Mouse (Mus musculus) gastrocnemius, adult 2 months (tissue): Measurements from ENCODE around the gene Pdzk1. TPM values are rescaled to one million over a fixed set of nuclear protein-coding genes. Genes with fewer than 3 reads are reported as not detected.

Experiments used
- DNase-seq: peaks from one replicate; pipeline ENCODE4 v3.0.0; 2022
- H3K27ac ChIP-seq: fragments of 200-600 bp; 2 replicates; pipeline ENCODE4 v1.8.1; 2022; ENCODE audit warnings: mild to moderate bottlenecking
- H3K4me3 ChIP-seq: fragments of 200-600 bp; 2 replicates; pipeline ENCODE4 v1.8.1; 2022; ENCODE audit warnings: mild to moderate bottlenecking, moderate library complexity
- CTCF ChIP-seq: fragments of 200-600 bp; IDR thresholded peaks from 2 replicates; pipeline ENCODE4 v1.8.1; 2022; ENCODE audit warnings: antibody characterized with exemption, mild to moderate bottlenecking, moderate library complexity
- intact Hi-C: fragments of 180-260 bp; cut with DNase I; formaldehyde crosslinking; loops from one replicate; pipeline ENCODE4 v1.15.1; 2025
- total RNA-seq, 2 experiments: library from RNA; stranded (reverse); gene quantifications; 2 replicates each; pipeline ENCODE4 v1.2.3; 2021

Pdzk1 gene
- total RNA-seq, 2 experiments from 2014 or later = not detected

DNA sequence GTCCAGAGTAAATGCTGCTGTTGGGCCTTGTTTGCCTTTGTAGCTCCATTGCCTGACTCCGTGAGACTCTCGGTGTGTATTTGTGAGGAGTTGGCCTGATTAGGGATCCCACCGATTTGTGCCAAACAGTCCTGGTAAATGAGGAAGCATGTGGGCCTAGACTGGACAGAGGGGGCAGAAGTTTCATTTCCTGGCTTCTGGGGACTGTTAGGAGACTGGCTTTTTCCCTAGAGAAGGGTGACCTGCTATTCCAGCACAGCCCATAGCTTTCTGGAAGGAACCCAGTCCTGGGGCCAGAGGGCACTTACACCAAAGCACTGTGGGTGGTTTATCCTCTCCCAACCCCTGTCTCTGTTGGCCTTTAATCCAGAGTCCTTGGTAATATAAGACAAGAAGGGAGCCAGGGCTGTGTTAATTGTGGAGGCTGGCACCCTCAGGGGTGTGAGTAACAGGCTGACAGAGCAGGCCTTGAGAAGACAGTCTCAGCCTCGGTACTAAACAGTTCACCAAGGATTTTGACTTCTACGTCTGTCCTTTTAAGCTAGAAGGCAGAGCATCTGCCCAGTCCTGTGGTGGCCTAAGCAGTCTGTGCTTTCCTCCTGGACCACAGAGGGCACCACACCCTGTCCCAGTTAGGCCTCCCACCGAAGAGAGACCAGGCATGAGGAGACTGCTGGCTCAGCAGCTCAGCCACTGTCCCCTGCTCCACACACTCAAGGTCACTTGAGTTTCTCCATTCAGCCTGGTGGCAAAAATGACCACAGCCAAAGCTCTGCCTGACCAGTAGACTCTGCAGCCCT is 8.8 kb upstream of the Pdzk1 start:
- DNase-seq = no peak
- no peak overlapping the region for H3K27ac ChIP-seq
- intact Hi-C loops = no loop called here
- no peak overlapping the region for H3K4me3 ChIP-seq
- no peak for TF ChIP-seq CTCF

- Histone ChIP-seq H3K27ac (no peak overlapping the region), H3K4me3 (no peak overlapping the region)
- no peak for DNase-seq
- intact Hi-C loops = no loop called here
- no peak for TF ChIP-seq CTCF
Observed at GRCm38 (mm10) chr3:96821581-96821980, 7.5 kb upstream of the Pdzk1 start.

DNA sequence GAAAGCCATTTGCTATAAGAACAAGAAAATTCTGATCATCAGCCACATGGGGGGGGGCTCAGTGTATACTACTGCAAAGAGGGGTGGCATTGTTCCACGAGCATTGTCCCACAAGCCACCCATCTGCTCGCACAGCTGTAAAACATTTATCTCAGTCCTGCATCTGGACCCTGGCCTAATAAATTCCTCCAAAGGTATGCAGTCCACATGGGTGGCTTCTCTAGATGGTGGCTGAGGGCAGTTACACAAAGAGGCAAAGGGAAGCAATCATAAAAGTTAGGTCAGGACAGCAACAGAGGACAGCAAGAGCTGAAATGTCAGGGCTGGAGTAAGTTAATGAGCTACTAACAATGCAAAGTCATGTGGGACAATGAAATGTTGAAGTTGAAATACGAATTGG is 5.4 kb upstream of the Pdzk1 start:
- intact Hi-C loops = no loop called here
- DNase-seq = no peak
- no peak overlapping the region for H3K27ac ChIP-seq
- H3K4me3 ChIP-seq = no peak overlapping the region
- TF ChIP-seq CTCF = no peak

GRCm38 (mm10) chr3:96824614-96825013 is 4.5 kb upstream of the Pdzk1 start:
- H3K27ac ChIP-seq = no peak overlapping the region
- DNase-seq = no peak
- intact Hi-C loops = no loop called here
- TF ChIP-seq CTCF = no peak
- H3K4me3 ChIP-seq = no peak overlapping the region

GRCm38 (mm10) chr3:96825261-96825660 is 3.8 kb upstream of the Pdzk1 start:
- intact Hi-C loops = no loop called here
- no peak overlapping the region for H3K4me3 ChIP-seq
- TF ChIP-seq CTCF = no peak
- no peak for DNase-seq
- H3K27ac ChIP-seq = no peak overlapping the region

DNA sequence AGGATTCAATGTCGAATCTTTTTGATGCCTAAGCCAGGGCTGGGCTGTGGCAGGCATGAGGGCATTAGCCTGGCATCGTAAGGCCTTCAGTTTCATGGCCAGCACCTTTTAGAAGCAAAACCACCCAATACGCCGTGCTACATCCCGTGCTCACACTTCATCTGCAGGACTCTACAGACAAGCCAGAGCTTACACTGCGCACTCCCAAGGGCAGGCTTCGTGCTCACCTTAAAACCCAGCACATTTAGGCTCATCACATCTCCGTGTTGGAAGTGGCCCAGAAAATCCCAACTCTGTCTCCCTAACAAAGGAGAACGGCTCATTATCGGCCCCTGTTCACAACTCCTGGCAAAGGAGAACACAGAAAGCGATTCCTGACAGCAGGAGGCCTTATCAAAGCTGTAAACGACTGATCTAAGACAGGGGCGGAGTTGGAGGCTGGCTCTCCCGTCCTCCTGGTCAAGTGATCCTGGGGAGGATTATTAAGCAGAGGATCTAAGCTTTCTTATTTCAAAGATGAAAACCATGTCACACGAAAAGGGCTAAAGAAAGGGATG is 698 bp upstream of the Pdzk1 start:
- no peak overlapping the region for H3K27ac ChIP-seq
- no peak for TF ChIP-seq CTCF
- H3K4me3 ChIP-seq = no peak overlapping the region
- intact Hi-C loops = no loop called here
- DNase-seq = no peak

DNA sequence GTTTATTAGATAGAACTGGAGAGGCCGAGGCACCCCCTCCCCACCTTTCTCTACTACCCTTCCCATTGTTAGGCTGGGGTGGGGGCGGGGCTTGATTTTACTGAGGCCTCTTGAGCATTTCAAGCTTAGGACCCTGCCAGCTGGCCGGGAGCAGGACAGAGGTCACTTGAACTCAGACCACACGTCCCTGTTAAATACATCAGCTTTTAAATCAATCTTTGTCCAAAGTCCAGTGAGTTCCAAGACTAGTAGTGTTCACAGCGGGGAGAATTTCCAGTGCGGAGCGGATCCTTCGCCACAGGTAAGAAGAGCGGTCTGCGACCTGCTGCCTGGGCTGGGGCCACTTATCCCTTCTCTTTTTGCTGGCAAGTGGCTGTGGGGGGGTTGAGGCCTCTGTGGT is 772 bp downstream of the Pdzk1 start:
- TF ChIP-seq CTCF = no peak
- Histone ChIP-seq H3K27ac (no peak overlapping the region), H3K4me3 (no peak overlapping the region)
- DNase-seq = no peak
- intact Hi-C loops = no loop called here

DNA sequence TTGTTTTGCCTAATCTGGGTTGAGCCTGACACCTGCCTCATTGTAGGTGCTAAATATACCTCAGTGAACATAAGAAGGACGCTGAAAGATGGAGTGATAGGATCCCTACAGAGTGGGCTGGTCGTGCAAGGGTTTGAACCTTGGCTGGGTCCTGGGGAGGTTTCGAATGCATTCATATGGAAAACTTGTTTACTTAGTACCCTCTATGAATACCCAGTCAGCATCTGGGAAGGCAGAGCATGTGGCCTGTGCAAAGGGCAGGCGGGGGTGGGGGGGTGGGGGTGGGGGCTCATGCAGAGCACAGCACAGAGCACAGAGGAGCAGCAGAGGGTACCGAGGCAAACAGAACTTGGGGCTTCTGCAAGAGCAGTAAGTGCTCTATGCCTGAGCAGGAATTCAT is 3.8 kb downstream of the Pdzk1 start:
- intact Hi-C loops = no loop called here
- no peak for TF ChIP-seq CTCF
- Histone ChIP-seq H3K4me3 (no peak overlapping the region), H3K27ac (no peak overlapping the region)
- no peak for DNase-seq

- intact Hi-C loops = no loop called here
- DNase-seq = no peak
- no peak overlapping the region for H3K4me3 ChIP-seq
- TF ChIP-seq CTCF = no peak
- H3K27ac ChIP-seq = no peak overlapping the region
Observed at GRCm38 (mm10) chr3:96834587-96835348, 5.7 kb downstream of the Pdzk1 start.

DNA sequence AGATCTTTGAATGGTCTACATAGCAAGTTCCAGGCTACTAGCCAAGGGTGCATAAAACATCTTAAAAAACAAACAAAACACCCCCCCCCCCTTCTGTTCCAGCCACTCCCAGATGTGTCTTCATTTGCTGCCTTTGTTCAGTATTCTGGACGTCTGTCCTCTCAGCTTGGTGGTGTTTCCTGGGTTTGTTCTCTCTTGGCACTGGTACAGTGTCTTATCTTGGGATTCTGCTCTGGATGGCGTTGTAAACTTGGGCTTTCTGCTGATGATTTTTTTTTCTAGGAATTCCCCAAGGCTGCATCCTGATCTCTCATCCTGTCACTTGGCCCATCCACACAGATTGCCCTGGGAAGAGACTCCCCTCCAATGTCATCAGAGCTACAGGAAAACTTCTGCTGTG is 7.3 kb downstream of the Pdzk1 start:
- Histone ChIP-seq H3K27ac (no peak overlapping the region), H3K4me3 (no peak overlapping the region)
- intact Hi-C loops = no loop called here
- no peak for TF ChIP-seq CTCF
- no peak for DNase-seq

DNA sequence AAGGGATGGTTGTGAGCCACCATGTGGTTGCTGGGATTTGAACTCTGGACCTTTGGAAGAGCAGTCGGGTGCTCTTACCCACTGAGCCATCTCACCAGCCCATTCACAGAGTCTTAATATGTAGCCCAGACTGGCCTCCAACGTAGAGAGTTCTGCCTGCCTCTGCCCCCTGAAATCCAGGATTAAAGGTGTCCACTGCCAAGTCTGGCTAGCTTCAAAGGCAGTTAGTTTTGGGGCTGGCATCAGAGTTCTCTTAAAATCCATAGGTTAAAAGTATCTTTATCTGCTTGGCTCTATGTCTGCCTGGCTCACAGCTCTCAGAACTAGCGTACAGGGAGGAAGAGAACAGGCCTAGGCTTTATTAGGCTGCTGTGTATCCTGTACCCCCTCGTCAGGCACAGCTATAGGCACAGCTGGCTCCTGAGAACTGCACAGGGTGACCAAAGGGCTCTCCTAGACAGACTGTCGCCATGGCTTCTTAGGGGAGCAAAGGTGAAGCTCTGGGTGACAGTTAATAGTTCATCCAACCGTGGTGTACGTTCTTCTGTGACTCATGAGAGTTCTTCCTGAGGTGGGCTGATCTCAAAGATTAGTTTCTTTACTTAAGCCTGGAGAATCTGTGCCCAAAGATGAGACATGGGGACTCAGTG is 10.0 kb downstream of the Pdzk1 start:
- TF ChIP-seq CTCF = no peak
- Histone ChIP-seq H3K4me3 (no peak overlapping the region), H3K27ac (no peak overlapping the region)
- intact Hi-C loops = no loop called here
- no peak for DNase-seq

- no peak for TF ChIP-seq CTCF
- intact Hi-C loops = no loop called here
- no peak overlapping the region for H3K27ac ChIP-seq
- no peak for DNase-seq
- H3K4me3 ChIP-seq = no peak overlapping the region
Observed at GRCm38 (mm10) chr3:96845191-96845590, 16.1 kb downstream of the Pdzk1 start.

DNA sequence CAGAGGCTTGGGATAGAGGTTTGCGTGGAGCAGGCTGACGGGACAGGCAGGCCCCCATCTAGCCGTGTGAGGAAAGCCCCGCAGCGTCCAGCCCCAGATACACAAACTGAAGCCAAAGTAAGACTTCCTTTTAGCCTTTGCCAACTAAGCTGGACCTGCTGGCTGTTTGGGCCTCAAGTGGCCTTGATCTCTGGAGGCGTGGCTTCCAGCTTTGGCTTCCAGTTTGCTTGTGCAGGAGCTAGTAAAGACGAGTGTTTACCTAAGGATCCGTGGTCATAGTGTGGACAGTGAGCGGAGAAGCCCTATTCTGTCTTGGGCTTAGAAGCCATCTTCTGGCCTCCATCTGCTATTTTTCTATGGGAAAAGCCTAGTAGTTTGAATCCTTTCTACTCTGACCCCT is 16.7 kb downstream of the Pdzk1 start:
- no peak for TF ChIP-seq CTCF
- H3K4me3 ChIP-seq = no peak overlapping the region
- intact Hi-C loops = no loop called here
- DNase-seq = no peak
- H3K27ac ChIP-seq = no peak overlapping the region
